ENCODE assay signal across 14 mouse cellular contexts in genomic region chr8:93273321-93273720, GRCm38 (mm10). TPM values are rescaled to one million over a fixed set of nuclear protein-coding genes. Genes with fewer than 3 reads are reported as not detected.
DNase-seq lines count a peak whose midpoint lies in the region; ATAC-seq lines count a peak whose summit lies in the region.
"Had no signal": no experiment of that assay in that cellular context is flagged by ENCODE, and none has a peak within 500 bp of the region (broad histone marks: within the 10 kb centered on the region; RNA-seq: fewer than 3 reads in every experiment).

No protein-coding gene starts in this region.

- no peaks in the 10 kb centered on the region for H3K4me1 ChIP-seq in kidney, embryonic 15.5 days
- no peaks in the 10 kb centered on the region for H3K4me1 ChIP-seq in hindbrain, embryonic 13.5 days (replicated peaks)
- no peaks in the 10 kb centered on the region for H3K4me1 ChIP-seq in forebrain, embryonic 13.5 days
- H3K4me1 ChIP-seq: embryonic facial prominence, embryonic 12.5 days had no signal

- H3K27me3 ChIP-seq in kidney, embryonic 15.5 days: no peaks in the 10 kb centered on the region
- H3K27me3 ChIP-seq in hindbrain, embryonic 13.5 days: no peaks in the 10 kb centered on the region
- no peaks in the 10 kb centered on the region for H3K27me3 ChIP-seq in forebrain, embryonic 13.5 days
- H3K27me3 ChIP-seq: embryonic facial prominence, embryonic 12.5 days had no signal

- ATAC-seq in kidney, embryonic 15.5 days (replicated peaks; ENCODE audit: low FRiP score): no peak
- no peak for ATAC-seq in hindbrain, embryonic 13.5 days (ENCODE audit: low FRiP score)
- ATAC-seq in forebrain, embryonic 13.5 days: no peak
- ATAC-seq: forebrain, embryonic 14.5 days had no signal

- H3K9me3 ChIP-seq in kidney, embryonic 15.5 days (replicated peaks): no peaks in the 10 kb centered on the region
- H3K9me3 ChIP-seq in hindbrain, embryonic 13.5 days: no peaks in the 10 kb centered on the region
- H3K9me3 ChIP-seq in forebrain, embryonic 13.5 days (replicated peaks): no peaks in the 10 kb centered on the region
- H3K9me3 ChIP-seq: embryonic facial prominence, embryonic 12.5 days had no signal

- no peaks in the 10 kb centered on the region for H3K36me3 ChIP-seq in kidney, embryonic 15.5 days
- H3K36me3 ChIP-seq in hindbrain, embryonic 13.5 days: no peaks in the 10 kb centered on the region
- no peaks in the 10 kb centered on the region for H3K36me3 ChIP-seq in forebrain, embryonic 13.5 days (ENCODE audit: poor library complexity, severe bottlenecking)
- H3K36me3 ChIP-seq: embryonic facial prominence, embryonic 12.5 days had no signal

- H3K27ac ChIP-seq in kidney, embryonic 15.5 days: no peak overlapping the region
- H3K27ac ChIP-seq in hindbrain, embryonic 13.5 days: no peak overlapping the region
- H3K27ac ChIP-seq in forebrain, embryonic 13.5 days: no peak overlapping the region
- H3K27ac ChIP-seq: embryonic facial prominence, embryonic 12.5 days; hindbrain, embryonic 14.5 days had no signal

- H3K9ac ChIP-seq in kidney, embryonic 15.5 days: no peak overlapping the region
- no peak overlapping the region for H3K9ac ChIP-seq in hindbrain, embryonic 13.5 days
- H3K9ac ChIP-seq in forebrain, embryonic 13.5 days: no peak overlapping the region
- H3K9ac ChIP-seq: embryonic facial prominence, embryonic 12.5 days; hindbrain, embryonic 14.5 days had no signal

- no peak overlapping the region for H3K4me3 ChIP-seq in kidney, embryonic 15.5 days (replicated peaks)
- no peak overlapping the region for H3K4me3 ChIP-seq in hindbrain, embryonic 13.5 days
- no peak overlapping the region for H3K4me3 ChIP-seq in forebrain, embryonic 13.5 days
- H3K4me3 ChIP-seq: embryonic facial prominence, embryonic 12.5 days had no signal

- peak; percentile 63 for DNase-seq in kidney, adult 9 months
- peak; percentile 51 for DNase-seq in Muller cell, postnatal 12 days (ENCODE audit: inconsistent ontology term)
- DNase-seq in adrenal gland, postnatal 36 days: peak; percentile 18 to 52
- peak; percentile 2 to 4 for DNase-seq in layer of hippocampus, postnatal 14 days (ENCODE audit: low spot score in 2 of 2)

- no peak overlapping the region for H3K4me2 ChIP-seq in kidney, embryonic 15.5 days
- H3K4me2 ChIP-seq in hindbrain, embryonic 13.5 days: no peak overlapping the region
- no peak overlapping the region for H3K4me2 ChIP-seq in forebrain, embryonic 13.5 days
- H3K4me2 ChIP-seq: embryonic facial prominence, embryonic 12.5 days; heart, embryonic 11.5 days; hindbrain, embryonic 14.5 days had no signal

- WGBS in kidney, embryonic 15.5 days: 81% methylated on average over 3 of the region's 3 CpGs
- WGBS in hindbrain, embryonic 13.5 days: 86% methylated on average over 3 of the region's 3 CpGs
- WGBS in forebrain, embryonic 13.5 days: 88% methylated on average over 3 of the region's 3 CpGs

RNA-seq across cellular contexts. Expression of gene Ces1f, which starts 6.2 kb away (rescaled TPM):
- polyA plus RNA-seq in kidney, embryonic 15.5 days (2015; fragmentation: Nextera tagmentation; extraction: Ambion mirVana): 0.17 TPM in 1 of 2 replicates, not detected in the other
- 10 to 100 TPM; 10.7 to 19.4 TPM for total RNA-seq in adrenal gland, postnatal 36 days (2021)
- not detected for total RNA-seq in layer of hippocampus, postnatal 14 days (2021)
- not detected in 2 replicates for polyA plus RNA-seq in hindbrain, embryonic 13.5 days (2015; fragmentation: Nextera tagmentation; extraction: Ambion mirVana)
- polyA plus RNA-seq in forebrain, embryonic 13.5 days (2015; fragmentation: Nextera tagmentation; extraction: Ambion mirVana): not detected in 2 replicates
- total RNA-seq: midbrain, postnatal 0 days had no signal
- polyA plus RNA-seq: cerebellum, adult 2 months; embryonic facial prominence, embryonic 12.5 days; forebrain, embryonic 14.5 days; heart, embryonic 11.5 days; hindbrain, embryonic 14.5 days; limb, embryonic 11.5 days; midbrain, postnatal 0 days had no signal

RNA-seq across cellular contexts. Expression of gene Ces1e, which starts 43.9 kb away (rescaled TPM):
- 0.14 and 0.17 TPM in 2 replicates for polyA plus RNA-seq in kidney, embryonic 15.5 days (2015; fragmentation: Nextera tagmentation; extraction: Ambion mirVana)
- total RNA-seq in adrenal gland, postnatal 36 days (2021): not detected
- total RNA-seq in layer of hippocampus, postnatal 14 days (2021): not detected
- polyA plus RNA-seq in hindbrain, embryonic 13.5 days (2015; fragmentation: Nextera tagmentation; extraction: Ambion mirVana): not detected in 2 replicates
- not detected in 2 replicates for polyA plus RNA-seq in forebrain, embryonic 13.5 days (2015; fragmentation: Nextera tagmentation; extraction: Ambion mirVana)
- total RNA-seq: midbrain, postnatal 0 days had no signal
- polyA plus RNA-seq: cerebellum, adult 2 months; embryonic facial prominence, embryonic 12.5 days; forebrain, embryonic 14.5 days; heart, embryonic 11.5 days; hindbrain, embryonic 14.5 days; limb, embryonic 11.5 days; midbrain, postnatal 0 days had no signal

Comparison
In these comparisons a context has a peak if more than half of its experiments do, and no peak if none do; other contexts are left out.
1. DNase-seq: peak in every context shown above with its lines; median percentile 63 in kidney, adult 9 months; 51 in Muller cell, postnatal 12 days; 35 in adrenal gland, postnatal 36 days; 3 in layer of hippocampus, postnatal 14 days.